Mouse (Mus musculus) hindlimb bud, embryonic 11.5 days (tissue): ENCODE results near the gene Jkamp.

Source experiments
- DNase-seq: peaks from one replicate; pipeline ENCODE4 v3.0.0-alpha.2; 2012; ENCODE audit warnings: low read depth, low spot score; ENCODE audit errors: extremely low spot score

Jkamp gene

DNA sequence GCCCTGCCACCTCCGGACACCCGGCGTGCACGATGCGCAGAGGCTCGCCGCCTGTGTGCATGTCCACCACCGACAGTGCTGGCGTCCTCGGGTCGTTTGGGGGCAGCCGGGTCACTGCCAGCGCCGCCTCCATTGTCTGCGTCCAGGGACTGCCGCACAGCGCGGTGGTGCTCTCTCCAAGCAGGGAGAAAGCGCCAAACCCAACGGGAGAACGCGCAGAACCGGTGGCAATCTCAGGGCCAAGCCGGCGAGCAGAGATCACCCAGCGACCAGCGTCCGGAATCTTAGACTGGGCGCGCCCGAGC lies 413 bp upstream of the Jkamp start:
- DNase-seq: no peak

GRCm38 (mm10) chr12:72086166-72086825 lies 907 bp downstream of the Jkamp start:
- no peak for DNase-seq

DNA sequence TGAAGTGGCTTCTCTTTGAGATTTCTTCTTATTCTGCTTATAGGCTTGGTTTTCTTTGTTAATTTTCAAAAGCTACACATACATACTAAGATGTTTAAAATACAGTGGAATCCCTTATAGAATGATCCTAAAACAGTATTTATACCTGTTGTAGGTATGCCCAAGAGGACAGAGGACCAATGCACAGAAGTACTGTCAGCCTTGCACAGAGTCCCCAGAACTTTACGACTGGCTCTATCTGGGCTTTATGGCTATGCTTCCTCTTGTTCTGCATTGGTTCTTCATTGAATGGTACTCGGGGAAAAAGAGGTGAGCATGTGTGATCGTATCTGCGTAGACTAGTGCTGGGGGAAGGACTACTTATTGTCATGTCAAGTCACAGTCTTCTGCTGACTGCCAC lies 4.4 kb downstream of the Jkamp start:
- no peak for DNase-seq

- DNase-seq: no peak
These were observed 11.6 kb downstream of the Jkamp start for GRCm38 (mm10) chr12:72096966-72097365.

- DNase-seq: no peak
These were observed 17.4 kb downstream of the Jkamp start for GRCm38 (mm10) chr12:72102776-72103175.

DNA sequence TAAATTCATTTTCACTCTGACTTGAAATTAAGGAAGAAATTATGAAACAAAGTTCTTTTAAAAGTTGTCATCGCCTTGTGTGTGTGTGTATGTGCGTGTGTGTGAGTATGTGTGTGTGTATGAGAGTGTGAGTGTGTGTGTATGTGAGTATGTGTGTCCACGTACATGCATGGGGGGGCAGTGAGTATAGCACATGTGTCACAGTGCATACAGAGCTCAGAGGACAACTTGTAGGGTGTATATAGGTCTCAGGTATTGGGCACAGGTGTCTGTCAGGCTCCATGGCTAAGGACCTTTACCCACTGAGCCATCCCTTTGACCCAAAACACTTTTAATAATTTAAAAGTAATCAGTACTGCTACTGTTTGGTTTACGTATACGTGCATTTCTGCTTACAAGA lies 18.6 kb downstream of the Jkamp start:
- no peak for DNase-seq

- peak; percentile 66 for DNase-seq
These were observed 19.3 kb downstream of the Jkamp start for GRCm38 (mm10) chr12:72104525-72105281.

DNA sequence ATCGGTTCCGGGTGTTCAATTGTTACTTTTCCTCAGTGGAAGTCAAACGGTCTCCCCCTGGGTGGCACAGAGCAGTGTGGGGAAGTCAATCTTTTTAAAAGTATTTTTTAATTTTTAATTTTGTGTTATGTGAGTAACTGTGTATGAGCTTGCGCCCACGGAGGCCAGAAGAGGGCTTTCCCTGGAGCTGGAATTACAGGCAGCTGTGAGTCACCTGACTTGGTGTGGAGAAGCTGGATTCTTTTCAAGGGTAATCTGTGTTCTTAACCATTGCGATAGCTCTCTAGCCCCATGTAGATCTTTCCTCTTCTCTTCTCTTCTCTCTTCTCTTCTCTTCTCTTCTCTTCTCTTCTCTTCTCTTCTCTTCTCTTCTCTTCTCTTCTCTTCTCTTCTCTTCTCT lies 29.7 kb downstream of the Jkamp start:
- DNase-seq: no peak

GRCm38 (mm10) chr12:72115686-72116345 lies 30.4 kb downstream of the Jkamp start:
- no peak for DNase-seq

DNA sequence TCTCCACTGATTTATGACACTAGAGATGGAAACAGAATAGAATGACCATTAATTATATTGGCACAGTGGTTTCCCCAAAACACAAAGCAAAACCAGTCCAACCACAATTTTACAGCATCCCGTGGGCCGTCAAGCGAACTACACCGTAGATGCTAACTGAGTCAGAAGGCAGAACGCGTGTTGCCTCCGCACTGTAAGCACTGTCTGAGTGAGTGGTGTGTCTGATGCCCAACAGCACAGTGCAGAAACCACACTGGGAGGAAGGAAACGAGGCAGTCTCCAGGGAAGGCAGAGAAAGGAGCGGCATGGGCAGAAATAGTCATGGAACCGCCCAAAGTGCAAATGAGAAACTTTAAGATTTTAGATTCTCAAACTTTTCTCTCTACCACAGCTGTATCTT lies 43.8 kb downstream of the Jkamp start:
- no peak for DNase-seq

- no peak for DNase-seq
These were observed 65.4 kb downstream of the Jkamp start for GRCm38 (mm10) chr12:72150786-72151185.
